Mouse (Mus musculus) limb, embryonic 15.5 days (tissue): ENCODE data around the gene Ano6. TPM values are rescaled to one million over a fixed set of nuclear protein-coding genes. Genes with fewer than 3 reads are reported as not detected.

ENCODE experiments used
- ATAC-seq: fragments of 200-750 bp; cut with Nextera tagmentation; 2 replicates; pipeline ENCODE4 v1.8.0; 2017; ENCODE audit warnings: low read depth, moderate TSS enrichment; ENCODE audit not compliant: insufficient number of reproducible peaks, low FRiP score, low TSS enrichment
- H3K27ac ChIP-seq: fragments of 300-500 bp; sonication (generic); 2 replicates; pipeline ENCODE4 v1.5.1; 2015; ENCODE audit warnings: moderate library complexity, mild to moderate bottlenecking, inconsistent platforms
- H3K27me3 ChIP-seq: fragments of 300-500 bp; sonication (generic); 2 replicates; pipeline ENCODE4 v1.6.1; 2015; ENCODE audit warnings: inconsistent platforms
- H3K36me3 ChIP-seq: fragments of 300-500 bp; sonication (generic); 2 replicates; pipeline ENCODE4 v1.6.1; 2015; ENCODE audit warnings: inconsistent platforms
- H3K4me1 ChIP-seq: fragments of 300-500 bp; sonication (generic); 2 replicates; pipeline ENCODE4 v1.6.1; 2015; ENCODE audit warnings: inconsistent platforms
- H3K4me2 ChIP-seq: fragments of 300-500 bp; sonication (generic); 2 replicates; pipeline ENCODE4 v1.6.1; 2015; ENCODE audit warnings: mild to moderate bottlenecking, inconsistent platforms
- H3K4me3 ChIP-seq: fragments of 300-500 bp; sonication (generic); 2 replicates; pipeline ENCODE4 v1.5.1; 2015; ENCODE audit warnings: mild to moderate bottlenecking, inconsistent platforms
- H3K9ac ChIP-seq: fragments of 300-500 bp; sonication (generic); 2 replicates; pipeline ENCODE4 v1.6.1; 2015; ENCODE audit warnings: inconsistent platforms
- H3K9me3 ChIP-seq: fragments of 300-500 bp; sonication (generic); 2 replicates; pipeline ENCODE4 v1.6.1; 2016; ENCODE audit warnings: inconsistent platforms
- WGBS: fragments of 180-500 bp; shearing (Covaris S2); methylation state at CpG from one replicate; pipeline ENCODE4 v1.1.7; 2015; 5-methylcytosine and 5-hydroxymethylcytosine counted together
- microRNA-seq: library from miRNA; unstranded; fragments of <30 nt; microRNA quantifications from one replicate; pipeline ENCODE4, GENCODE M21; 2016
- polyA plus RNA-seq: library from polyadenylated mRNA; unstranded; fragments of >200 nt; fragmentation: Nextera tagmentation; extraction: Ambion mirVana; gene quantifications from 2 replicates; pipeline ENCODE4 v1.2.1, GENCODE M21; 2015

The Ano6 gene
- polyA plus RNA-seq, 1 experiment from 2014 or later = 50.3 TPM

DNA sequence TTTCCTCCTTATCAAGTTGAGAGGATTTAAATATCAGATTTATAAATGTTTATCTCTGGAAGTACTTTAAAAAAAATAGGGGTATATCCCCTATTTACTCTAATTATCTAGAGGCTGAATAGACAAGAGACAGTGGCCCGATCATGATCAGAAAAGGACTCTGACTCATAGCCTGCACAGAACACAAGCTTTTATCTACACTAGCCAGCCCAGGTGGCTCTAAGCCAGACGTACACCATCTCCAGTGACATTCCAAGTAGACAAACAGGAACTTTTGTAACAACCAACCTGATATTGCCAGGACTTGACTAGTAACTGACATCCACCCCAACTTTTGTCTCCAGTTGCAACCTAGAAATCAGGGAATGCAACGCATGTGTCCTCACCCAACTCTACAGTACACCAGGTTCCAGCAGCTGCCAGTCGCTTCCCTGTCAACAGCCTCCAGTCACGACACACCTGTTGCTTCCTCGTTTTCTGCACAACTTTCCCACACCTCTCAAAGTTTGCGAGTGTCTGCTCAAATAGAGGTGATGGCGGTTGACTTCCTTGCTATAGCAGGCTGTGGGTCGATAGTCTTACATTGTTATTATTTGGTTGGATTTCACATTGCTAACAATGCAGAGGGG, 199.0 kb downstream of the Ano6 start:
- H3K27ac ChIP-seq = no peak overlapping the region
- H3K9ac ChIP-seq = no peak overlapping the region
- no peak for ATAC-seq
- no peak overlapping the region for H3K4me2 ChIP-seq
- H3K27me3 ChIP-seq = no peaks in the 10 kb centered on the region
- no peaks in the 10 kb centered on the region for H3K4me1 ChIP-seq
- no peaks in the 10 kb centered on the region for H3K9me3 ChIP-seq
- no peak overlapping the region for H3K4me3 ChIP-seq
- 76% methylated on average over 9 of the region's 9 CpGs for WGBS
- no peaks in the 10 kb centered on the region for H3K36me3 ChIP-seq

- 52% methylated on average over 6 of the region's 6 CpGs for WGBS
- no peaks in the 10 kb centered on the region for H3K9me3 ChIP-seq
- no peak overlapping the region for H3K4me3 ChIP-seq
- no peak overlapping the region for H3K4me2 ChIP-seq
- H3K27ac ChIP-seq = no peak overlapping the region
- H3K9ac ChIP-seq = no peak overlapping the region
- ATAC-seq = no peak
- H3K36me3 ChIP-seq = no peaks in the 10 kb centered on the region
- no peaks in the 10 kb centered on the region for H3K4me1 ChIP-seq
- H3K27me3 ChIP-seq = no peaks in the 10 kb centered on the region
Measured at GRCm38 (mm10) chr15:96002958-96003601, 212.4 kb downstream of the Ano6 start.

DNA sequence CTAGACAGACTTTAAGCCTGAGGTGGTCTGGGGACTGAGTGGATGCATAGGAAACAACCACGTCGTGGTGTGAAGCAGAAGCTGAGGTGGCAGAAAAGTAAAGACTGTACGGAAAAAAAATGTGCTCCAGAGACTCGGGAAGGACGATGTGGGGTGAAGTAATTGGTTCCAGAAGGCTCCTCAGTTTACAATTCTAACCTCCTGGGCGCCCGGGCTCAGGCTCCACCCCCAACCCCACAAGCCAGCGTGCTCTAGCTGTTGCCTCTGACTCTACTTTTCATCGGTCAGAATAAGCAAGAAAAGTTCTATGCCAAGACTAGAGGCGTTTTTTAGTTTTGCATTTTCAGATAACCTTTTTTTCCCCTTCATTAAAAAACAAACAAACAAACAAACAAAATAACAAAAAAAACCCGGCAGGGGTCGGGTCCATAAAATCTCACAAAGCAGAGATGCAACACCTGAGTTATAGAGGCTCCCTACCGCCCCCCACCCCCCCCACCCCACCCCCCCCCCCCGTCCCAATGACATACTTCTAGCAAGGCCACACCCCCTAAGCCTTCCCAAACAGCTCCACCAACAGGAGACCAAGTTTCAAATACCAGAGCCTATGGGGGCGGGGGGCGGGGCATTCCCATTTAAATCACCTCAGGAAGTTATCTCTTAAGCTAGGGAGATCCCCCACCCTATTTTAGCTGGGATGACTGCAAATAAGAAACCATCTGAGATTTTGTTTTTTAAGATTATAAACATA, 221.2 kb downstream of the Ano6 start:
- H3K9ac ChIP-seq = no peak overlapping the region
- H3K9me3 ChIP-seq = peaks cover 2% of the 10 kb centered on the region; the same call in 1 of the 2 replicates
- H3K36me3 ChIP-seq = no peaks in the 10 kb centered on the region
- H3K4me2 ChIP-seq = no peak overlapping the region
- whole genome bisulfite sequencing = 48% methylated on average over 16 of the region's 16 CpGs
- no peak overlapping the region for H3K4me3 ChIP-seq
- peak overlapping the region; percentile 69 for H3K27ac ChIP-seq
- peak; percentile 57; the same call in 1 of the 2 replicates for ATAC-seq
- H3K27me3 ChIP-seq = no peaks in the 10 kb centered on the region
- H3K4me1 ChIP-seq = peaks cover 8% of the 10 kb centered on the region

DNA sequence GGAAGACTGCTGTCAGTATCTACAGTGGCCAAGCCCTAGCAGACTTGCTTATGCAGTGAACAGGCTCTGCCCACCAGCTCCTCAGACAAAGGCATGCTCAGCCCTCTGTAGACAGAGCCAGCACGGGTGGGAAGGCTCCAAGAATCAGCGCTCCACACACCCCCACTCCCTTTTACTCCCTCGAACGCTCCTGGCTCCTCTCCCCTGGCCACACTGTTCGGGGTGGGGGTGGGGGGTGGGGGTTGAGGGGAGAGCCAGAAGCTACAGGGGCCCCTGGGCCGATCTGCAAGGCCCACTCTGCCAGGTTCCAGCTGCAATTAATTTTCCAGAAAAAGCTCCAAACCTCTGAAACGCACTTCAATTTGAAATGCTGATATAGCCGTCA, 221.7 kb downstream of the Ano6 start:
- 17% methylated on average over 8 of the region's 8 CpGs for WGBS
- peaks cover 4% of the 10 kb centered on the region; the same call in 1 of the 2 replicates for H3K9me3 ChIP-seq
- ATAC-seq = peak; percentile 92
- no peaks in the 10 kb centered on the region for H3K27me3 ChIP-seq
- H3K4me3 ChIP-seq = no peak overlapping the region
- H3K4me1 ChIP-seq = peaks cover 8% of the 10 kb centered on the region
- no peak overlapping the region for H3K4me2 ChIP-seq
- no peaks in the 10 kb centered on the region for H3K36me3 ChIP-seq
- no peak overlapping the region for H3K9ac ChIP-seq
- peak overlapping the region; percentile 69 for H3K27ac ChIP-seq

DNA sequence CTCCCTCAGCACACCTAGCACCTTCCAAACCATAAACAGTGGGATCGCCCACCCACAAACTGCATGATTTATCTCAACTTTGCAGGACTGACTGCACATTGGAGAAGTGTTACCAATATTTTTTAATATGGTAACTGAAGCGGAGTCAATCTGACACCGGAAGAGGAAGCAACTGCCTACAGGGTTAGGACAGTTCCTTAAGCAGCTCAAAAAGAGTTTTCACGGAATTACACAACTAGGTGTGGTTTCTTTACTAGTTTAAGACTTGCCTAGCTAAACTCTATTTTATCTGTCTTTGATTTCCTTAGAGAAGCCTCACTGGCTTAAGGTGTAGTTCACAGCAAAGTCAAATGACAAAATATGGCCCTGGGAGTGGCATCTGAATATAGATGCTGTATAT, 223.9 kb downstream of the Ano6 start:
- WGBS = 88% methylated on average over 4 of the region's 4 CpGs
- no peaks in the 10 kb centered on the region for H3K27me3 ChIP-seq
- no peak overlapping the region for H3K4me2 ChIP-seq
- ATAC-seq = no peak
- no peak overlapping the region for H3K4me3 ChIP-seq
- H3K36me3 ChIP-seq = no peaks in the 10 kb centered on the region
- H3K4me1 ChIP-seq = peaks cover 8% of the 10 kb centered on the region
- no peak overlapping the region for H3K9ac ChIP-seq
- H3K9me3 ChIP-seq = peaks cover 4% of the 10 kb centered on the region; the same call in 1 of the 2 replicates
- H3K27ac ChIP-seq = no peak overlapping the region

GRCm38 (mm10) chr15:96020465-96020864, 229.8 kb downstream of the Ano6 start:
- WGBS = 84% methylated on average over 3 of the region's 3 CpGs

GRCm38 (mm10) chr15:96021506-96021905, 230.9 kb downstream of the Ano6 start:
- H3K4me2 ChIP-seq = no peak overlapping the region
- H3K27me3 ChIP-seq = no peaks in the 10 kb centered on the region
- H3K9ac ChIP-seq = no peak overlapping the region
- no peak for ATAC-seq
- no peaks in the 10 kb centered on the region for H3K4me1 ChIP-seq
- no peak overlapping the region for H3K4me3 ChIP-seq
- H3K36me3 ChIP-seq = no peaks in the 10 kb centered on the region
- H3K27ac ChIP-seq = no peak overlapping the region
- WGBS = 49% methylated on average over 10 of the region's 10 CpGs
- peaks cover 4% of the 10 kb centered on the region; the same call in 1 of the 2 replicates for H3K9me3 ChIP-seq

More at GRCm38 (mm10) chr15:96020465-96020864, 229.8 kb downstream of the Ano6 start:
- Histone ChIP-seq H3K4me3 (no peak overlapping the region), H3K27ac (no peak overlapping the region), H3K4me2 (no peak overlapping the region), H3K9me3 (peaks cover 4% of the 10 kb centered on the region; the same call in 1 of the 2 replicates), H3K4me1 (no peaks in the 10 kb centered on the region), H3K27me3 (no peaks in the 10 kb centered on the region), H3K36me3 (no peaks in the 10 kb centered on the region), H3K9ac (no peak overlapping the region)
- ATAC-seq = no peak

Small RNA genes within 50 kb of the gene (microRNA-seq; reads per million reads assigned to microRNA genes)
- gene Gm25070 = not detected

Other genes starting within 250 kb of the Ano6 start
- 10.8 and 12.7 TPM in 2 replicates for gene Dbx2, start 134.9 kb upstream of the Ano6 start, polyA plus RNA-seq